Mouse (Mus musculus): ENCODE data around the gene Crybb1. TPM values are rescaled to one million over a fixed set of nuclear protein-coding genes. Genes with fewer than 3 reads are reported as not detected.

Crybb1 gene
- polyA plus RNA-seq, 1 experiment, result 0.51 TPM

DNA sequence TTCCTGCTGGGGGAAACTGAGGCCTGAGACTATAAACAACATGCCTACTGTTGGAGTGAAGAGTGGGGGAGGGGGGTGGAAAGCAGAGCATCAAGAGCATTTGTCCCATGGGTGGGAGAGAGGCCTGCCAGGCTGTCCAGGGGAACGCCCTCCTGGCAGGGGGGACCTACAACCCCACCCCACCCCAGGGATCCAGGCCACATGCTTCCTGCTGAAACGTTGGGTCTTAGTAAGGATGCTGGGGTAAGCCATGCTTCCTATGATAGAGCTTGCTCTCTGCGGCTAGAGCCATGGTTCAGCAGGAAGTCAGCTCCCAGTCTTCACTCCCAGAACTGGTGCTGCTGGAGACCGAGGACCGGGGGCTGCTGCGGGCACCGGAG is 28.6 kb downstream of the Crybb1 start:
- no peak for TF ChIP-seq GATA1 (IDR thresholded peaks at IDR 0.05; ENCODE audit: low read length)

DNA sequence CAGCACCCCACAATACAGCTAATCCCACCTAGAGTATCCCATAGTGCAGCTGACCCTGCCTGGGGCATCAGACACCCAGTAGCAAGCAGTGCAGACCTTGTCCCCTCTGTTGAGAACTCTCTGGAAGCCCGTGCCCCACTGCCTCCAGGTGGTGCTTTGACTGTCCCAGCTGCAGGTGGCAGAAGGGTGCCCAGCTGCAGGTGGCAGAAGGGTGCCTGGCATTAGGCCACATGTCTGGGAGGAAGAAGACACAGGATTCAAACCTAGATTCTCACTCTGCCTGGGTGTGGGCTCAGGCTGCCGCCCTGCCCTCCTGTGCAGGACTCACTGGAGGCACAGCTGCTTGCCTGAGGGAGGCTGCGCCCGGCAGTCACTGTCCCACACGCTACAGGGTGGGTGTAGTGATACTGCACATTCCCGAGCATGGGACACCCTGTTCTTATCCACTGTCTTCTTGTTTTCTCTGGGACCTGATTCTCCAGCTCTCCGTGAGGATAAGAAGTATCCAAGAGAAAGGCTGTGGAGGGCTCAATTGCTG is 30.0 kb downstream of the Crybb1 start:
- no peak for TF ChIP-seq GATA1 (IDR thresholded peaks at IDR 0.05; ENCODE audit: low read length)

DNA sequence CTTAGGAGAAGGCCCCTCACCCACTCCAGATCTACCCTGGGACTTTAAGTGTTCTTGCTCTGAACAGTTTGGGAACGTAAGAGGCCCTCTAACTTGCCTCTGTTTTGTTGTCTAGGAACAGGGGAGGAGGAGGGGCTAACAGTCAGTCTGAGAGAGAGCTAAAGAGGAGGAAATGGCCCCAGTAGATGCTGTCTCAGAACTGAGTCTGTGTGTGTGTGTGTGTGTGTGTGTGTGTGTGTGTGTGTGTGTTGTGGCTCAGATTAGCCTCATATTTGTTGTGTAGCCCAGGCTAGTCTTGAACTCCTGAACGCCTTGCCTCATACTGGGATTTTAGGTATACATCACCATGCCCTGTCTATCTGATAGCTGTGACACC is 31.0 kb downstream of the Crybb1 start:
- TF ChIP-seq GATA1 (IDR thresholded peaks at IDR 0.05; ENCODE audit: low read length), result no peak

DNA sequence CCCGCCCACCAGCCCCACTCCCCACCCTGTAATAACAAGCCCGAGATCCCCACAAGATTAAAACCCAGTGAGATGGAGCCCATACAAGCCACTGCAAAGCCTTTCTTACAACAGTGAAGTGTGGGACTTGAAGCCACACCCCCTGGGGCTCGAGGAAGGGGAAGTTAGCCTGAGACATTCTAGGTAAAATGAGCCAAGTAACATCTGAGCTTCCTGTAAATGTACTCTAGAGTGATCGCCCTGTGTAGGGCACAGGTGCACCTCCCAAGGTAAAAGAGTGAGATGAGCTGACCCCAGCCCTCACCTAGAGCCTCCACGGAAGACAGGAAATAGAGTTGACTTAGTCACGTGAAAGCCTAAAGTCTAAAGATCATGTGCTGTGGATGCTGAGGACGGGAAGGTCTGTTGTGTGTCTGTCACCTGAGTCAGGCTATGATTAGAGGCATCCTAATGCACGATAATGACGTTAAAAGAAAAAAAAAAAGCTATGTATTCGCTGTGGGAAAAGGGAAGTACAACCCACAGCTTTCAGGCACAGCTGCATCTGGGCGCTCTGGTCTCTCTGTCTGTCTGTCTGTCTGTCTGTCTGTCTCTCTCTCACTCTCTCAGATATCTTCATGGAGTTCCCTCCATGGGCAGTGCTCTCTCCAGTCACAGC is 31.5 kb downstream of the Crybb1 start:
- TF ChIP-seq GATA1 (IDR thresholded peaks at IDR 0.05; ENCODE audit: low read length), result no peak

DNA sequence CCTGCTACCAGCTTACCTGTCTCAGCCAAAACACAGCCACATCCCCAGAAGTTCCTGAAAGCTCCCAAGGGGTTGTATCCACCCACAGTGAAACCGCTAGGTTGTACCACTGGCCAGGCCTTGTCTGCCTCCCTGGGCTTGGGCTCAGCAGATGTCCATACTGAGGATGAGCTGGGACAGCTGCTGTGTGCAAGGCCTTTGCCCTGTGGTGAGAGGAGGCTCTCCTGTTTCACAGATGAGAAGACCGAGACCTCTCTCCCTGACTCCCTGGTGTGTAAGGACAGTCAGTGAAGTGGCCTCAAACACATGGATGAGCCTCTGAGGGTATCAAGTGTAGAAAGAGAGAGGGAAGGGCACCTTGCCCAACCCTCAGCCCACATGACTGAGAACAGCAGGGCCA is 32.0 kb downstream of the Crybb1 start:
- TF ChIP-seq GATA1 (IDR thresholded peaks at IDR 0.05; ENCODE audit: low read length), result no peak

DNA sequence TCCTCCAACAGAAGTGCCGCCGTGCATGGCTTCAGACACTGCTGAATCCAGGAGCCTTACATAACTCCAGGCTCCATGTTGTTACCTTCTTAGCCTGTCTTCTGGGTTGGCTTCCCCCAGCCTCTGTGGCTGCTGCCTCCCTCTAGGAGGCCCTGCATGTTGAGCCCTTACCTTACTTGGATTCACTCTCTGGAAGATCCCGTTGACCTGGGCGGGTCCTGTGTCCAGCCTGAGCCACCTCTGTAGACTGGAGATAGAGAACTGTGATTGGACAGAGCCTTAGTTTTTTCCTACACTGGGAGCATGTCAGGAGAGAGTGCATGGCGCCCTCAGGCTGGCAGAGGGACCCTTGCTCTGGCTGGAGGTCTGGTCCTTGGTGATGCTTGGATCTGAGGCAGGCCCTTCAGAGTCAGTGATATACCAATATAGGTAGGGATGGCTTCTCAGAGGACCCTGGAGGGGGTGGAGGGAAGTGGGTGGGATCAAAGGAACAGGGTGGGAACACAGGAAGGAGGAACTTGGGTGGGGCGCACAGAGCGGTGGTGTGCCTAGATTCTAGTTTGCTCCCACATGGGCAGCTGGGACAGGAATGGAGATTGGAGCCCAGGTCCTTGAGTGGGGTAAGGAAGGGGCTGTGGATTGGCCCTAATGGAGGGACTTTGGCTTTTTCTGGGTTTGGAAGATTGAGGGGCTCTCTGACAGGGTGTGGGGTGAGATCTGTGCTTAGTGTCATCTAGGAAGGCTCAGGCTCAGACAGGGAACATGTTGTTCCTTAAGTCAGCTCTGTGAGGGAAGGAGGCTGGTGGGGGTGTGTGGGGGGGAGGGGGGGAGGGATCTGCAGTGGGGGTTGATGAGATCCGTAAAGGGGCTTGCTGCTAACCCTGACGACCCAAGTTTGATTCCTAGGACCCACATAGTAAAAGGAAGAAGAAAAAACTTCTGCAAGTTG is 32.9 kb downstream of the Crybb1 start:
- TF ChIP-seq GATA1 (IDR thresholded peaks at IDR 0.05; ENCODE audit: low read length), result no peak

DNA sequence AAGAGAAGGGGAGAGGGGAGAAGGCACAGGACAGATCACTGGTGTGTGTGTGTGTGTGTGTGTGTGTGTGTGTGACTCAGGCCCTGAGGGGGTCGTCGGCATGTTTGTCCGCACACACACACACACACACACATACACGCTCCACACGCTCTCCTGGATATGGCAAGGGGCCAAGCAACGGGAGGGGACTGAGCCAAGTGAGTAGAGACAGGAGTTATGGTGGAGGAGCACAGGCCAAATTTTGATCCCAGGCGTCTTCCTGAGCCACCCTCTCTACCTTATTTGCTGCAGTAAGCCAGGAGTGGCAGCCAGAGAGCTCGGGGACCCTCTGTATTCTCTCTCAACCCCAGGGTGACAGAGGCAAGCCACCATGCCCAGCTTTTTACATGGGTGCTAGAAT is 33.6 kb downstream of the Crybb1 start:
- TF ChIP-seq GATA1 (IDR thresholded peaks at IDR 0.05; ENCODE audit: low read length), result no peak

DNA sequence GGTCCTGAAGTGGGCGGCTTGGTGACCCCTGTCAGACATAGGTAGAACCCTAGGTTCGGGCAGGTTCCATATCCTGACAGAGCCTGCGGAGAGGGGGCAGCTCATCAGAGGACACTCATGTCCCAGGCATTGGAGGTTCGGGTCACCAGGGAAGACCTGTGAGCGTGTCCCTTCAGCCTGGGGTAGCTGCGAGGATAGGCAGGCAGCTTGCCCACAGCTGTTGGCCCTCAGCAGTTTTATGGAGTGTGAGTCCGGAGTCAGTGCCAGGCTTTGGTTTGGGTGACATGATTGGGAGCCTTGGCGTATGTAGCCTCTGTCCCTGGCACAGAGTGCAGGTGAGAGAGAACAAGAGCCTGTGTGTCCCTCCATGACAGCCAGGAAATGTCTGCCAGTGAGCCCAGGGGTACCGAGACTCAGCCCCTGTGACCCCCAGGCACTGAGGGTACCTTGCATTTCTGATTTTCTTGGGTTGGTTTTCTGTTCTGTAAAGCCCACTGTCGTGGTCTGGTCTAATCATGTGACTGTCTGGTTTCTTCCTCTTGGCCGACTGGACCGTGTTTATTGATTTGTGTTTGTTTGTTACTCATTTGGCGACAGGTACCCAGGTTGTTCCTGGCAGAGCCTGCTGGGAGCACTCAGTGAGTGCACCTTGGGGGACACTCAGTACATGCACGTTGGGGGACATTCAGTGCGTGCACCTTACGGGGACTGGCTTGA is 34.4 kb downstream of the Crybb1 start:
- no peak for TF ChIP-seq GATA1 (IDR thresholded peaks at IDR 0.05; ENCODE audit: low read length)

DNA sequence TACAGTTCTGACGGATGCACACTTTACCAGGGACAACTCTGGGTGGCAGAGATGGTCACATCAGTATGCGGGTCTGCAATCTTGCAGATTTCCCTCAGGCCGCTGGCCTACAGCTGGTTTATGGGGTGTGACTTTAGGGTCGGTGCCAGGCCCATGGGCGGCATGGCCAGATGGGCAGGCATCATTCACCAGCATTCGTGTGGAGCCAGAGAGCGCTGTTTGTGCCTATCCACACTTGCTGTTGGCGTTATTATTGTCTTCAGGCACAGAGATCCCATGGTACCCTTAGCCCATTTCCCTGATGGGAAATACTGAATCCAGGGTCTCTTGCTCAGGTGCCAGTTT is 34.9 kb downstream of the Crybb1 start:
- no peak for TF ChIP-seq GATA1 (IDR thresholded peaks at IDR 0.05; ENCODE audit: low read length)

DNA sequence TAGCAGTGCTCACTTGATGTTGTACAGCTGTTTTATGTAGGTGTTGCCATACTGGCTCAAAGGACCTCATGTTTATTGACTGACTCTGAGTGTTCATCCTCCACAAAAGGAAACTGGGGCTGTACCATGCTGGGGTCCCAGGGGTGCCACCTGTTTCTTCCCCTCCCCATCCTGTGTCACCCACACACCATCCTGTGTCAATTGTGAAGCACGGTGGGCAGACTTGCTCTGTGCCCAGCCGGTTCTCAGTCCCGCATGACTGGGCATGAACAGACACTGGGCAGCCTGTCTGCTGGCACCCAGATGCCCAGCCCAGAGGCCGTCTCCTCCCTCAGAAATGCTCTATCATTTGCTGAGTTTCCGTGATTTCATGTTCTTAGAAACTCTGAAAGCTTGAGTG is 36.3 kb downstream of the Crybb1 start:
- no peak for TF ChIP-seq GATA1 (IDR thresholded peaks at IDR 0.05; ENCODE audit: low read length)

DNA sequence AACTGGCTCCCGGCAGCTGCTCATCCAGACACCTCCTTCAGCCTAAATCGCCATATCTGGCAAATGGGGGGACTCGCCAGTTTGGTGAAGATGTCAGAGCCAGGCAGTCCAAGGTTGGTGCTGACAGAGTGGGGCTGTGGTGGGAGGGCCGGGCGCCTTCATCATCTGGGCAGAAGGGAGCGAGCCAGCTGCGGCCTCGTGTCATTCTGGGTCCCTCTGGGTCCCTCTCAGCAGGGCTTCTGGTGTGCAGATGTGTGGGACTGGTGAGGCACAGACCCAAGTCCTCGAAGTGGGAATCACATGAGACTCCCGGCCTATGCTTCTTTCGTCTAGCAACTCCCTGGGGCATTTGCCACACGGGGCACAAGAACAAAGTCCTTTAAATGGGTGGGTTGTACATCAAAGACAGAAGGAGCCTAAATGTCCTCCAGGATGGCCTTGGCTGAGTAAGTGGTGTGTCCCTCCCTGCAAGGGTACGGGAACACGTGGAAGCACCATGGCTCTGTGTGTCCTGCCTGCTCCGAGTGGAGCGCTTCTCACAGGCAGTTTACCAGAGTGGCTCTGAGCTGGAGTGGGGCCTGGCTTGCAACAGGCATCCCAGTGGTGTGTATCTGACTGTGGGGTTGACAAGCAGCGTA is 36.8 kb downstream of the Crybb1 start:
- no peak for TF ChIP-seq GATA1 (IDR thresholded peaks at IDR 0.05; ENCODE audit: low read length)

DNA sequence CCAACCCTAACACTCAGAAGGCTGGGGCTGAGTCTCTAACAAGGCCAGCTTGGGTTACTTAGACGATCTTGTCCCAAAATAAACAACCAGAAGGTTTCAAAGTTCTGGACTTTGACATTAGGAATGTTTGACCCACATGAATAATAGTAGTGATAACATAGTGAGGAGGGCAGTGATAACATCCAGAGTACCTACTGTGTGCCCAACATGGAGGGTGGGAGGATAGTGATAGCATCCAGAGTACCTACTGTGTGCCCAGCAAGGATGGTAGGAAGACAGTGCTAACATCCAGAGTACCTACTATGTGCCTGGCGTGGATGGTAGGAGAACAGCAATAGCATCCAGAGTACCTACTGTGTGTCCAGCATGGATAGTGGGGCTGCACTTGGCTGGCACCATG is 38.2 kb downstream of the Crybb1 start:
- TF ChIP-seq GATA1 (IDR thresholded peaks at IDR 0.05; ENCODE audit: low read length), result no peak

DNA sequence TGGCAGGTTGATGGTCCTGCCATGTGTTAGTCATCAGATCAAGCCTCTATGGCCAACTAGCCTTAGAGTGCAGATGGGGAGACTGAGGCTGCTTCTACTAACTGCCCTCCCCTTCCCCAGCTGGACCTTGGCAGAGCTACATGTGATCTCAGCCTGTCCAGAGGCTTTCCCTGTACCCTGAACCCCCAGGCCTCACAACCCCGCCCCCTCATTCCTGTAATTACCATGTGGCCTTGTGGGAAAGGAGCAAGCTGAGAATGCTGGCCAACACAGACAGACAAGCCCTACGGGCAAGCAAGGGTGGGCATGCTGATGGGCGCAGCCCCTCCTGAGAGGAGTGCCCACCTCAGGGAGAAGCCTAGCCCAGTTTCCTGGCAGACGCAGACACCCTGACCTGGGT is 39.1 kb downstream of the Crybb1 start:
- TF ChIP-seq GATA1 (IDR thresholded peaks at IDR 0.05; ENCODE audit: low read length), result no peak

DNA sequence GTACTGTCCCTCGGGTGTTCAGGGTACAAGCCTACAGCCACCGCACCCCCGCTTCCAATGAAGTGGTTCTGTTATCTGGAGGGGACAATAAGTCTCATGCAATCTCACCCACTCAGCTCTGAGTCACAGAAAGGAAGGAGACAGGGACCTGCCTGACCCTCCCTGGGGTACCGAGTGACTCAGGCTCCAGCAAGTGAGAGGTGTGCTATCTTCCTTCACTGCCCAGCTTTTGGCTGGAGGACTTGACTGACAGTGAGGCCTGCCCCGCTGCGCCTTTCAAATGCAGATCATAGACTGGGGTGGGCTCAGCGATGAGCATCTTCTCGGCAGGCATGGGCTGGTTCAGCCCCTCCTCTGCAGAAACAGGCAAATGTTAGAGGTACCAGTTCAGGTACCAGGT is 39.5 kb downstream of the Crybb1 start:
- TF ChIP-seq GATA1 (IDR thresholded peaks at IDR 0.05; ENCODE audit: low read length), result no peak

DNA sequence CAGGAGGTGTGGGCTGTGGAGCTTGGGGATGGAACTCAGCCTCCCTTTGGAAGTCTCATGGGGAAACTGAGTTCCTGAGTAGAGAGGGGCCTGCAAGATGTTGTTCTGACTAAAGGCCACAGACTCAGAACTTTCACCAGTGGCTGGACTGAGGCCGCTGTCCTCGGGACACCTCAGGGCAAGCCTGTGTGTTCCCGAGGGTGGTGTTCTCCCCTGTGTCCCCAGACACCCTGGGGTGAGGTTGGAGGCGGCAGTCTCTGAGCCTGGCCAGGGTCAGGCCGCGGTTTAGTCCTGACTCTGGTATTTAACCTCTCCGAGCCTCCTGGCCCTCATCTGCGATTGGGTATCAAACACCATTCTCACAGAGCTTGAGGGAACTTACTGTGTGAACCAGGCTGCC is 39.9 kb downstream of the Crybb1 start:
- no peak for TF ChIP-seq GATA1 (IDR thresholded peaks at IDR 0.05; ENCODE audit: low read length)
